Mouse (Mus musculus): ENCODE measurements around the gene Nr2c1. TPM values are rescaled to one million over a fixed set of nuclear protein-coding genes. Genes with fewer than 3 reads are reported as not detected.

The Nr2c1 gene
- total RNA-seq, 2 experiments from 2014 or later, result 0.38 to 2.8 TPM

- ATAC-seq (replicated peaks; ENCODE audit: low FRiP score, poor library complexity, severe bottlenecking), result no peak
Measured at GRCm38 (mm10) chr10:94183199-94183598, 35.4 kb downstream of the Nr2c1 start.

- ATAC-seq (replicated peaks; ENCODE audit: low FRiP score, poor library complexity, severe bottlenecking), result peak; percentile 98
Measured at GRCm38 (mm10) chr10:94198482-94199405, 50.9 kb downstream of the Nr2c1 start, which contains the start of gene Ndufa12. Gene Ndufa12, plus strand, starts transcription at chr10:94198720.

GRCm38 (mm10) chr10:94204973-94205372, 57.1 kb downstream of the Nr2c1 start:
- no peak for ATAC-seq (replicated peaks; ENCODE audit: low FRiP score, poor library complexity, severe bottlenecking)

- no peak for ATAC-seq (replicated peaks; ENCODE audit: low FRiP score, poor library complexity, severe bottlenecking)
Measured at GRCm38 (mm10) chr10:94210718-94211618, 63.1 kb downstream of the Nr2c1 start.

GRCm38 (mm10) chr10:94211725-94212124, 63.9 kb downstream of the Nr2c1 start:
- ATAC-seq (replicated peaks; ENCODE audit: low FRiP score, poor library complexity, severe bottlenecking), result no peak

GRCm38 (mm10) chr10:94225026-94225750, 77.4 kb downstream of the Nr2c1 start:
- no peak for ATAC-seq (replicated peaks; ENCODE audit: low FRiP score, poor library complexity, severe bottlenecking)

- no peak for ATAC-seq (replicated peaks; ENCODE audit: low FRiP score, poor library complexity, severe bottlenecking)
Measured at GRCm38 (mm10) chr10:94230172-94230981, 82.6 kb downstream of the Nr2c1 start.

- ATAC-seq (replicated peaks; ENCODE audit: low FRiP score, poor library complexity, severe bottlenecking), result no peak
Measured at GRCm38 (mm10) chr10:94231025-94231424, 83.2 kb downstream of the Nr2c1 start.

- ATAC-seq (replicated peaks; ENCODE audit: low FRiP score, poor library complexity, severe bottlenecking), result no peak
Measured at GRCm38 (mm10) chr10:94235200-94235599, 87.4 kb downstream of the Nr2c1 start.

GRCm38 (mm10) chr10:94241346-94241745, 93.5 kb downstream of the Nr2c1 start:
- no peak for ATAC-seq (replicated peaks; ENCODE audit: low FRiP score, poor library complexity, severe bottlenecking)

Other genes with a start within 250 kb of the Nr2c1 start
- 12.3 and 25.6 TPM in 2 replicates for gene Vezt, start 112.2 kb upstream of the Nr2c1 start, total RNA-seq (2015; ENCODE audit: low replicate concordance)
- gene Vezt, start 112.2 kb upstream of the Nr2c1 start, total RNA-seq (2017; ENCODE audit: low replicate concordance), result 19.5 and 20.9 TPM in 2 replicates
- 7.5 and 9.2 TPM in 2 replicates for gene Fgd6, start 112.0 kb upstream of the Nr2c1 start, total RNA-seq (2015; ENCODE audit: low replicate concordance)
- 8.8 and 9.1 TPM in 2 replicates for gene Fgd6, start 112.0 kb upstream of the Nr2c1 start, total RNA-seq (2017; ENCODE audit: low replicate concordance)
- gene Ndufa12, start 50.7 kb downstream of the Nr2c1 start, total RNA-seq (2015; ENCODE audit: low replicate concordance), result 15.9 and 21.9 TPM in 2 replicates
- gene Ndufa12, start 50.7 kb downstream of the Nr2c1 start, total RNA-seq (2017; ENCODE audit: low replicate concordance), result 31.1 and 65.5 TPM in 2 replicates
- gene Gm4792, start 150.7 kb downstream of the Nr2c1 start, total RNA-seq (2015; ENCODE audit: low replicate concordance), result not detected in 2 replicates
- gene Gm4792, start 150.7 kb downstream of the Nr2c1 start, total RNA-seq (2017; ENCODE audit: low replicate concordance), result not detected in 2 replicates
- 0.38 and 0.63 TPM in 2 replicates for gene Tmcc3, start 163.9 kb downstream of the Nr2c1 start, total RNA-seq (2015; ENCODE audit: low replicate concordance)
- gene Tmcc3, start 163.9 kb downstream of the Nr2c1 start, total RNA-seq (2017; ENCODE audit: low replicate concordance), result 0.34 and 0.42 TPM in 2 replicates